Mouse (Mus musculus) intestine, embryonic 15.5 days (tissue): ENCODE results near the gene Gm43720. TPM values are rescaled to one million over a fixed set of nuclear protein-coding genes. Genes with fewer than 3 reads are reported as not detected.
A peak's percentile ranks its signal among the peaks of the same experiment; 100 is the strongest.

Experiments
- ATAC-seq: fragments of 200-750 bp; cut with Nextera tagmentation; 2 replicates; pipeline ENCODE4 v1.8.0; 2017; ENCODE audit warnings: moderate TSS enrichment, moderate library complexity
- H3K27ac ChIP-seq: fragments of 300-500 bp; sonication (generic); 2 replicates; pipeline ENCODE4 v1.5.1; 2015; ENCODE audit warnings: mild to moderate bottlenecking, inconsistent platforms
- H3K27me3 ChIP-seq: fragments of 300-500 bp; sonication (generic); replicated peaks from 2 replicates; pipeline ENCODE4 v1.6.1; 2015; ENCODE audit warnings: inconsistent platforms
- H3K36me3 ChIP-seq: fragments of 300-500 bp; sonication (generic); 2 replicates; pipeline ENCODE4 v1.6.1; 2015; ENCODE audit warnings: inconsistent platforms
- H3K4me1 ChIP-seq: fragments of 300-500 bp; sonication (generic); replicated peaks from 2 replicates; pipeline ENCODE4 v1.6.1; 2015; ENCODE audit warnings: inconsistent platforms
- H3K4me2 ChIP-seq: fragments of 300-500 bp; sonication (generic); replicated peaks from 2 replicates; pipeline ENCODE4 v1.6.1; 2015; ENCODE audit warnings: mild to moderate bottlenecking, inconsistent platforms
- H3K4me3 ChIP-seq: fragments of 300-500 bp; sonication (generic); replicated peaks from 2 replicates; pipeline ENCODE4 v1.5.1; 2015; ENCODE audit warnings: inconsistent platforms
- H3K9ac ChIP-seq: fragments of 300-500 bp; sonication (generic); 2 replicates; pipeline ENCODE4 v1.6.1; 2015; ENCODE audit warnings: inconsistent platforms
- H3K9me3 ChIP-seq: fragments of 300-500 bp; sonication (generic); 2 replicates; pipeline ENCODE4 v1.6.1; 2016; ENCODE audit warnings: inconsistent platforms
- WGBS: fragments of 180-500 bp; shearing (Covaris S2); methylation state at CpG from one replicate; pipeline ENCODE4 v1.1.7; 2015; 5-methylcytosine and 5-hydroxymethylcytosine counted together
- polyA plus RNA-seq: library from polyadenylated mRNA; unstranded; fragments of >200 nt; fragmentation: Nextera tagmentation; extraction: Ambion mirVana; gene quantifications from 2 replicates; pipeline ENCODE4 v1.2.1, GENCODE M21; 2015

The Gm43720 gene
- polyA plus RNA-seq, 1 experiment from 2014 or later = not detected

- Histone ChIP-seq H3K36me3 (peaks cover 19% of the 10 kb centered on the region), H3K27ac (no peak overlapping the region), H3K4me3 (no peak overlapping the region), H3K9ac (no peak overlapping the region), H3K4me1 (peaks cover 23% of the 10 kb centered on the region), H3K4me2 (no peak overlapping the region), H3K9me3 (no peaks in the 10 kb centered on the region), H3K27me3 (no peaks in the 10 kb centered on the region)
- 46% methylated on average over 7 of the region's 7 CpGs for WGBS
- no peak for ATAC-seq
These were observed 20.8 kb downstream of the Gm43720 start for GRCm38 (mm10) chr5:138258993-138259392.

- WGBS = 74% methylated on average over 6 of the region's 6 CpGs
- no peaks in the 10 kb centered on the region for H3K27me3 ChIP-seq
These were observed 21.2 kb downstream of the Gm43720 start for GRCm38 (mm10) chr5:138258542-138258941.

GRCm38 (mm10) chr5:138258078-138258477 is 21.7 kb downstream of the Gm43720 start:
- no peaks in the 10 kb centered on the region for H3K9me3 ChIP-seq
- 74% methylated on average over 3 of the region's 3 CpGs for WGBS

More at GRCm38 (mm10) chr5:138258542-138258941, 21.2 kb downstream of the Gm43720 start:
- Histone ChIP-seq H3K4me1 (peaks cover 23% of the 10 kb centered on the region), H3K36me3 (peaks cover 19% of the 10 kb centered on the region), H3K4me2 (no peak overlapping the region), H3K27ac (no peak overlapping the region), H3K9me3 (no peaks in the 10 kb centered on the region), H3K9ac (no peak overlapping the region), H3K4me3 (no peak overlapping the region)
- ATAC-seq = no peak

GRCm38 (mm10) chr5:138257585-138257978 is 22.2 kb downstream of the Gm43720 start:
- H3K27me3 ChIP-seq = no peaks in the 10 kb centered on the region
- H3K27ac ChIP-seq = no peak overlapping the region
- H3K9me3 ChIP-seq = no peaks in the 10 kb centered on the region
- no peak overlapping the region for H3K9ac ChIP-seq
- no peak overlapping the region for H3K4me3 ChIP-seq
- H3K4me1 ChIP-seq = peaks cover 16% of the 10 kb centered on the region
- peaks cover 19% of the 10 kb centered on the region for H3K36me3 ChIP-seq
- no peak overlapping the region for H3K4me2 ChIP-seq
- WGBS = 87% methylated on average over 4 of the region's 4 CpGs
- no peak for ATAC-seq

More at GRCm38 (mm10) chr5:138258078-138258477, 21.7 kb downstream of the Gm43720 start:
- no peak overlapping the region for H3K9ac ChIP-seq
- no peak overlapping the region for H3K27ac ChIP-seq
- no peak overlapping the region for H3K4me2 ChIP-seq
- peaks cover 19% of the 10 kb centered on the region for H3K36me3 ChIP-seq
- H3K27me3 ChIP-seq = no peaks in the 10 kb centered on the region
- peaks cover 21% of the 10 kb centered on the region for H3K4me1 ChIP-seq
- no peak for ATAC-seq
- H3K4me3 ChIP-seq = no peak overlapping the region

- Histone ChIP-seq H3K27me3 (no peaks in the 10 kb centered on the region), H3K9ac (no peak overlapping the region), H3K27ac (no peak overlapping the region), H3K4me3 (no peak overlapping the region), H3K9me3 (no peaks in the 10 kb centered on the region), H3K4me1 (peaks cover 11% of the 10 kb centered on the region), H3K36me3 (peaks cover 19% of the 10 kb centered on the region), H3K4me2 (0 out of 2 replicates have a peak overlapping the region, but pooled peaks have one; percentile 84)
- ATAC-seq = no peak
- WGBS = 87% methylated on average over 10 of the region's 10 CpGs
These were observed 22.7 kb downstream of the Gm43720 start for GRCm38 (mm10) chr5:138256966-138257584.

- peak overlapping the region; percentile 84 for H3K4me2 ChIP-seq
- no peaks in the 10 kb centered on the region for H3K9me3 ChIP-seq
- peak overlapping the region; percentile 65 for H3K9ac ChIP-seq
- H3K27me3 ChIP-seq = no peaks in the 10 kb centered on the region
- H3K4me1 ChIP-seq = peaks cover 9% of the 10 kb centered on the region; the same call in 1 of the 2 replicates
- WGBS = 14% methylated on average over 7 of the region's 7 CpGs
- H3K36me3 ChIP-seq = peaks cover 14% of the 10 kb centered on the region
- peak; percentile 37 for ATAC-seq
- H3K4me3 ChIP-seq = peak overlapping the region; percentile 52
- H3K27ac ChIP-seq = peak overlapping the region; percentile 70
These were observed 23.7 kb downstream of the Gm43720 start for GRCm38 (mm10) chr5:138256094-138256467.

- ATAC-seq = peak; percentile 100
- Histone ChIP-seq H3K27me3 (no peaks in the 10 kb centered on the region), H3K9ac (peak within 1 kb of the TSS; percentile 65), H3K36me3 (peaks cover 9% of the 10 kb centered on the region), H3K4me1 (peaks cover 6% of the 10 kb centered on the region; the same call in 1 of the 2 replicates), H3K4me2 (peak within 1 kb of the TSS; percentile 84), H3K27ac (peak within 1 kb of the TSS; percentile 70), H3K4me3 (peak within 1 kb of the TSS; percentile 52), H3K9me3 (no peaks in the 10 kb centered on the region)
- WGBS = under 1% methylated on average over 38 of the region's 38 CpGs
These were observed 24.2 kb downstream of the Gm43720 start, which contains the start of gene Lamtor4 for GRCm38 (mm10) chr5:138255353-138256093. Gene Lamtor4, plus strand, starts transcription at chr5:138255482.

GRCm38 (mm10) chr5:138253061-138253460 is 26.7 kb downstream of the Gm43720 start:
- Histone ChIP-seq H3K9me3 (no peaks in the 10 kb centered on the region), H3K27ac (no peak overlapping the region), H3K27me3 (no peaks in the 10 kb centered on the region), H3K4me1 (peaks cover 5% of the 10 kb centered on the region; the same call in 1 of the 2 replicates), H3K4me3 (no peak overlapping the region), H3K36me3 (0 out of 2 replicates have a peak, but pooled peaks cover 5% of the 10 kb centered on the region), H3K9ac (no peak overlapping the region), H3K4me2 (no peak overlapping the region)
- no peak for ATAC-seq
- 92% methylated on average over 3 of the region's 3 CpGs for WGBS

GRCm38 (mm10) chr5:138251144-138251543 is 28.6 kb downstream of the Gm43720 start:
- Histone ChIP-seq H3K36me3 (no peaks in the 10 kb centered on the region), H3K4me1 (peaks cover 4% of the 10 kb centered on the region; the same call in 1 of the 2 replicates), H3K4me3 (no peak overlapping the region), H3K4me2 (no peak overlapping the region), H3K9ac (no peak overlapping the region), H3K27me3 (no peaks in the 10 kb centered on the region), H3K27ac (no peak overlapping the region), H3K9me3 (no peaks in the 10 kb centered on the region)
- no peak for ATAC-seq
- WGBS = 84% methylated on average over 12 of the region's 12 CpGs

GRCm38 (mm10) chr5:138241511-138241910 is 38.2 kb downstream of the Gm43720 start:
- no peaks in the 10 kb centered on the region for H3K4me1 ChIP-seq
- H3K4me2 ChIP-seq = no peak overlapping the region
- no peaks in the 10 kb centered on the region for H3K36me3 ChIP-seq
- WGBS = 20% methylated on average over 2 of the region's 2 CpGs
- H3K9ac ChIP-seq = no peak overlapping the region
- no peak for ATAC-seq
- H3K9me3 ChIP-seq = no peaks in the 10 kb centered on the region
- H3K27me3 ChIP-seq = no peaks in the 10 kb centered on the region
- H3K4me3 ChIP-seq = no peak overlapping the region
- H3K27ac ChIP-seq = no peak overlapping the region

GRCm38 (mm10) chr5:138234224-138234623 is 45.5 kb downstream of the Gm43720 start:
- Histone ChIP-seq H3K4me3 (no peak overlapping the region), H3K36me3 (no peaks in the 10 kb centered on the region), H3K27me3 (no peaks in the 10 kb centered on the region), H3K9me3 (no peaks in the 10 kb centered on the region), H3K4me2 (no peak overlapping the region), H3K9ac (no peak overlapping the region), H3K4me1 (no peaks in the 10 kb centered on the region), H3K27ac (no peak overlapping the region)
- peak; percentile 51; the same call in 1 of the 2 replicates for ATAC-seq

- Histone ChIP-seq H3K36me3 (no peaks in the 10 kb centered on the region), H3K4me1 (no peaks in the 10 kb centered on the region), H3K27me3 (no peaks in the 10 kb centered on the region), H3K4me2 (no peak overlapping the region), H3K9ac (no peak overlapping the region), H3K9me3 (no peaks in the 10 kb centered on the region), H3K4me3 (no peak overlapping the region), H3K27ac (no peak overlapping the region)
- 70% methylated on average over 2 of the region's 2 CpGs for WGBS
- ATAC-seq = 0 out of 2 replicates have a peak, but pooled peaks have one; percentile 45
These were observed 46.0 kb downstream of the Gm43720 start for GRCm38 (mm10) chr5:138233778-138234177.
